Mouse (Mus musculus) forebrain, embryonic 12.5 days (tissue): Measurements from ENCODE around the gene Ercc6. TPM values are rescaled to one million over a fixed set of nuclear protein-coding genes. Genes with fewer than 3 reads are reported as not detected.

Experiments used
- ATAC-seq: fragments of 200-750 bp; cut with Nextera tagmentation; 2 replicates; pipeline ENCODE4 v1.8.0; 2017; ENCODE audit warnings: moderate TSS enrichment; ENCODE audit not compliant: low FRiP score
- H3K27ac ChIP-seq: fragments of 300-500 bp; sonication (generic); 2 replicates; pipeline ENCODE4 v1.5.1; 2016; ENCODE audit warnings: mild to moderate bottlenecking
- H3K27me3 ChIP-seq: fragments of 300-500 bp; sonication (generic); 2 replicates; pipeline ENCODE4 v1.6.1; 2016; ENCODE audit warnings: mild to moderate bottlenecking
- H3K36me3 ChIP-seq: fragments of 300-500 bp; sonication (generic); replicated peaks from 2 replicates; pipeline ENCODE4 v1.6.1; 2016; ENCODE audit warnings: mild to moderate bottlenecking
- H3K4me1 ChIP-seq: fragments of 300-500 bp; sonication (generic); 2 replicates; pipeline ENCODE4 v1.6.1; 2016
- H3K4me2 ChIP-seq: fragments of 300-500 bp; sonication (generic); 2 replicates; pipeline ENCODE4 v1.6.1; 2016; ENCODE audit warnings: mild to moderate bottlenecking, moderate library complexity
- H3K4me3 ChIP-seq: fragments of 300-500 bp; sonication (generic); replicated peaks from 2 replicates; pipeline ENCODE4 v1.5.1; 2016; ENCODE audit warnings: mild to moderate bottlenecking
- H3K9ac ChIP-seq: fragments of 300-500 bp; sonication (generic); 2 replicates; pipeline ENCODE4 v1.6.1; 2016; ENCODE audit warnings: mild to moderate bottlenecking
- H3K9me3 ChIP-seq: fragments of 300-500 bp; sonication (generic); 2 replicates; pipeline ENCODE4 v1.6.1; 2016
- WGBS: fragments of 180-500 bp; shearing (Covaris S2); methylation state at CpG from one replicate; pipeline ENCODE4 v1.1.7; 2016; 5-methylcytosine and 5-hydroxymethylcytosine counted together
- polyA plus RNA-seq: library from polyadenylated mRNA; unstranded; fragments of >200 nt; fragmentation: Nextera tagmentation; extraction: Ambion mirVana; gene quantifications from 2 replicates; pipeline ENCODE4 v1.2.1, GENCODE M21; 2016

Gene Ercc6
- polyA plus RNA-seq, 1 experiment from 2014 or later, result 30.4 TPM

GRCm38 (mm10) chr14:32524071-32524470, 10.8 kb downstream of the Ercc6 start:
- no peak overlapping the region for H3K4me2 ChIP-seq
- no peaks in the 10 kb centered on the region for H3K4me1 ChIP-seq
- H3K36me3 ChIP-seq, result peaks cover 64% of the 10 kb centered on the region
- H3K9ac ChIP-seq, result no peak overlapping the region
- no peaks in the 10 kb centered on the region for H3K9me3 ChIP-seq
- H3K27ac ChIP-seq, result no peak overlapping the region
- no peak for ATAC-seq
- H3K4me3 ChIP-seq, result no peak overlapping the region
- 98% methylated on average over 1 of the region's 1 CpGs for WGBS
- H3K27me3 ChIP-seq, result no peaks in the 10 kb centered on the region

- no peaks in the 10 kb centered on the region for H3K27me3 ChIP-seq
- no peak overlapping the region for H3K9ac ChIP-seq
- 79% methylated on average over 14 of the region's 14 CpGs for WGBS
- H3K4me2 ChIP-seq, result no peak overlapping the region
- no peak overlapping the region for H3K4me3 ChIP-seq
- no peak overlapping the region for H3K27ac ChIP-seq
- ATAC-seq, result no peak
- no peaks in the 10 kb centered on the region for H3K9me3 ChIP-seq
- no peaks in the 10 kb centered on the region for H3K4me1 ChIP-seq
- H3K36me3 ChIP-seq, result peaks cover 49% of the 10 kb centered on the region
Measured at GRCm38 (mm10) chr14:32525996-32526705, 12.8 kb downstream of the Ercc6 start.

GRCm38 (mm10) chr14:32527211-32527610, 13.9 kb downstream of the Ercc6 start:
- H3K9me3 ChIP-seq, result no peaks in the 10 kb centered on the region
- no peak overlapping the region for H3K27ac ChIP-seq
- no peak overlapping the region for H3K4me2 ChIP-seq
- peaks cover 40% of the 10 kb centered on the region for H3K36me3 ChIP-seq
- peaks cover 8% of the 10 kb centered on the region for H3K4me1 ChIP-seq
- ATAC-seq, result no peak
- no peak overlapping the region for H3K4me3 ChIP-seq
- H3K27me3 ChIP-seq, result no peaks in the 10 kb centered on the region
- 97% methylated on average over 9 of the region's 9 CpGs for WGBS
- H3K9ac ChIP-seq, result no peak overlapping the region

- Histone ChIP-seq H3K4me3 (no peak overlapping the region), H3K9ac (no peak overlapping the region), H3K36me3 (peaks cover 40% of the 10 kb centered on the region), H3K4me2 (no peak overlapping the region), H3K27ac (no peak overlapping the region), H3K9me3 (no peaks in the 10 kb centered on the region), H3K4me1 (peaks cover 18% of the 10 kb centered on the region), H3K27me3 (no peaks in the 10 kb centered on the region)
- 94% methylated on average over 7 of the region's 7 CpGs for WGBS
- no peak for ATAC-seq
Measured at GRCm38 (mm10) chr14:32529036-32529435, 15.7 kb downstream of the Ercc6 start.

- 6% methylated on average over 2 of the region's 2 CpGs for WGBS
- ATAC-seq, result no peak
- H3K9me3 ChIP-seq, result no peaks in the 10 kb centered on the region
- H3K27me3 ChIP-seq, result no peaks in the 10 kb centered on the region
- H3K36me3 ChIP-seq, result peaks cover 41% of the 10 kb centered on the region
- no peak overlapping the region for H3K4me2 ChIP-seq
- no peak overlapping the region for H3K9ac ChIP-seq
- H3K4me3 ChIP-seq, result no peak overlapping the region
- peaks cover 18% of the 10 kb centered on the region for H3K4me1 ChIP-seq
- no peak overlapping the region for H3K27ac ChIP-seq
Measured at GRCm38 (mm10) chr14:32530896-32531295, 17.6 kb downstream of the Ercc6 start.

- Histone ChIP-seq H3K27me3 (no peaks in the 10 kb centered on the region), H3K36me3 (peaks cover 37% of the 10 kb centered on the region), H3K9me3 (no peaks in the 10 kb centered on the region), H3K4me3 (no peak overlapping the region), H3K4me2 (no peak overlapping the region), H3K4me1 (peaks cover 18% of the 10 kb centered on the region), H3K9ac (no peak overlapping the region), H3K27ac (peak overlapping the region; percentile 38; the same call in 1 of the 2 replicates)
- no peak for ATAC-seq
- WGBS, result 60% methylated on average over 3 of the region's 3 CpGs
Measured at GRCm38 (mm10) chr14:32531371-32531770, 18.1 kb downstream of the Ercc6 start.

GRCm38 (mm10) chr14:32532381-32533147, 19.2 kb downstream of the Ercc6 start:
- peak overlapping the region; percentile 74 for H3K27ac ChIP-seq
- no peak; the same call in 1 of the 2 replicates for ATAC-seq
- 50% methylated on average over 7 of the region's 7 CpGs for WGBS

GRCm38 (mm10) chr14:32533148-32533520, 19.8 kb downstream of the Ercc6 start:
- H3K27me3 ChIP-seq, result no peaks in the 10 kb centered on the region
- H3K9ac ChIP-seq, result no peak overlapping the region
- H3K4me1 ChIP-seq, result peaks cover 18% of the 10 kb centered on the region
- no peaks in the 10 kb centered on the region for H3K9me3 ChIP-seq
- H3K4me3 ChIP-seq, result no peak overlapping the region
- H3K27ac ChIP-seq, result peak overlapping the region; percentile 74; the same call in 1 of the 2 replicates
- ATAC-seq, result no peak
- whole genome bisulfite sequencing, result 81% methylated on average over 3 of the region's 3 CpGs
- peaks cover 31% of the 10 kb centered on the region for H3K36me3 ChIP-seq
- H3K4me2 ChIP-seq, result no peak overlapping the region

More at GRCm38 (mm10) chr14:32532381-32533147, 19.2 kb downstream of the Ercc6 start:
- Histone ChIP-seq H3K4me1 (peaks cover 18% of the 10 kb centered on the region), H3K9ac (no peak overlapping the region), H3K27me3 (no peaks in the 10 kb centered on the region), H3K36me3 (peaks cover 29% of the 10 kb centered on the region), H3K9me3 (no peaks in the 10 kb centered on the region), H3K4me3 (no peak overlapping the region), H3K4me2 (no peak overlapping the region)

GRCm38 (mm10) chr14:32533656-32534055, 20.3 kb downstream of the Ercc6 start:
- ATAC-seq, result no peak
- no peak overlapping the region for H3K4me3 ChIP-seq
- no peaks in the 10 kb centered on the region for H3K27me3 ChIP-seq
- peaks cover 31% of the 10 kb centered on the region for H3K36me3 ChIP-seq
- H3K27ac ChIP-seq, result no peak overlapping the region
- no peaks in the 10 kb centered on the region for H3K9me3 ChIP-seq
- WGBS, result 89% methylated on average over 4 of the region's 4 CpGs
- H3K4me1 ChIP-seq, result peaks cover 18% of the 10 kb centered on the region
- H3K9ac ChIP-seq, result no peak overlapping the region
- H3K4me2 ChIP-seq, result no peak overlapping the region

- Histone ChIP-seq H3K27ac (no peak overlapping the region), H3K27me3 (no peaks in the 10 kb centered on the region), H3K9me3 (no peaks in the 10 kb centered on the region), H3K4me1 (peaks cover 18% of the 10 kb centered on the region), H3K9ac (no peak overlapping the region), H3K4me3 (no peak overlapping the region), H3K4me2 (no peak overlapping the region), H3K36me3 (peaks cover 27% of the 10 kb centered on the region)
- WGBS, result 70% methylated on average over 5 of the region's 5 CpGs
- ATAC-seq, result no peak
Measured at GRCm38 (mm10) chr14:32534137-32534536, 20.8 kb downstream of the Ercc6 start.

GRCm38 (mm10) chr14:32536763-32537162, 23.4 kb downstream of the Ercc6 start:
- no peak overlapping the region for H3K9ac ChIP-seq
- WGBS, result 91% methylated on average over 9 of the region's 9 CpGs
- no peak overlapping the region for H3K27ac ChIP-seq
- no peak for ATAC-seq
- H3K27me3 ChIP-seq, result no peaks in the 10 kb centered on the region
- H3K4me3 ChIP-seq, result no peak overlapping the region
- H3K9me3 ChIP-seq, result no peaks in the 10 kb centered on the region
- H3K36me3 ChIP-seq, result peaks cover 29% of the 10 kb centered on the region
- H3K4me1 ChIP-seq, result peaks cover 13% of the 10 kb centered on the region
- no peak overlapping the region for H3K4me2 ChIP-seq

- Histone ChIP-seq H3K9ac (no peak overlapping the region), H3K27ac (no peak overlapping the region), H3K27me3 (no peaks in the 10 kb centered on the region), H3K9me3 (no peaks in the 10 kb centered on the region), H3K4me3 (no peak overlapping the region), H3K36me3 (peaks cover 40% of the 10 kb centered on the region), H3K4me1 (peaks cover 1% of the 10 kb centered on the region; the same call in 1 of the 2 replicates), H3K4me2 (no peak overlapping the region)
- ATAC-seq, result no peak
- 79% methylated on average over 1 of the region's 1 CpGs for WGBS
Measured at GRCm38 (mm10) chr14:32538115-32538514, 24.8 kb downstream of the Ercc6 start.
